Mouse (Mus musculus) T-helper 1 cell (primary cell): ENCODE data around the gene Ssbp1.

Experiments used
- in situ Hi-C: fragments of 300-600 bp; cut with MboI, MseI; formaldehyde crosslinking; loops from one replicate; pipeline ENCODE4 v1.15.1; 2025; ENCODE audit warnings: high pct_unique_total_duplicates

Gene Ssbp1

DNA sequence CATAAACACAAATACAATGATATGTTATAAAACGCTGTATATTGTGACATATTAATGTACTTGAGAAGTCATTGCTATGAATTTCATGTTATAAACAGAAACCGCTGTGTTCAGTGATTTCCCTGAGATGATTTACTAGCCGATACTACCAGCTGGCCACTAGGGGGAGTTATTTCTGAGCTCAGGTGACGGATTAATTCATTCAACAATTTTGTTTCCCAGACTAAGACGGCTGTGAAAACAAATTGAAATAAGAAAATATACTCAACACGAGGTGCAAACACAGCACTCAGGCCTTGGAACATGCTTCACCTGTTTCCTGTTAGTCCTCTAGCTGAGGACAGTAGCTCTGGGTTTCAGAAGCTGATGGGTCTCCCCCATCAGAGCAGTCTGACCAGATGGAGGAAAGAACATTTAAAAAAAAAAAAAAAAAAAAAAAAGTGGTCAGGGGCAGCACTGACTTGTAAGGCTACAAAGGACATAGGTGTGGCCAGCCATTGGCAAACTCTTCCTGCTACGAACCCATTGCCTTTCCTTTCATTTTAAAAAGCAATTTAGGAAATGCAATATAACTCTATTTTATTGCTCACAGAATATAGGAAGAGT is 16.6 kb upstream of the Ssbp1 start:
- in situ Hi-C loops: loop anchor here (25.0 kb wide), 1 partner anchor 1108 kb away; no protein-coding TSS in a partner anchor

GRCm38 (mm10) chr6:40465710-40466109 is 5.4 kb upstream of the Ssbp1 start:
- in situ Hi-C loops: loop anchor here (5.0 to 25.0 kb wide), 3 partner anchors 138 to 1097 kb away; partner anchors contain the start of gene Agk

GRCm38 (mm10) chr6:40471720-40472010 is 513 bp downstream of the Ssbp1 start:
- in situ Hi-C loops: loop anchor here (25.0 kb wide), 1 partner anchor 1091 kb away; no protein-coding TSS in a partner anchor

GRCm38 (mm10) chr6:40476132-40476531 is 5.0 kb downstream of the Ssbp1 start:
- in situ Hi-C loops: loop anchor here (25.0 kb wide), 1 partner anchor 361 kb away; no protein-coding TSS in a partner anchor

- in situ Hi-C loops: loop anchor here (25.0 kb wide), 1 partner anchor 358 kb away; no protein-coding TSS in a partner anchor
Observed at GRCm38 (mm10) chr6:40479705-40480104, 8.6 kb downstream of the Ssbp1 start.

- in situ Hi-C loops: loop anchor here (25.0 kb wide), 1 partner anchor 355 kb away; no protein-coding TSS in a partner anchor
Observed at GRCm38 (mm10) chr6:40482318-40482717, 11.2 kb downstream of the Ssbp1 start.

DNA sequence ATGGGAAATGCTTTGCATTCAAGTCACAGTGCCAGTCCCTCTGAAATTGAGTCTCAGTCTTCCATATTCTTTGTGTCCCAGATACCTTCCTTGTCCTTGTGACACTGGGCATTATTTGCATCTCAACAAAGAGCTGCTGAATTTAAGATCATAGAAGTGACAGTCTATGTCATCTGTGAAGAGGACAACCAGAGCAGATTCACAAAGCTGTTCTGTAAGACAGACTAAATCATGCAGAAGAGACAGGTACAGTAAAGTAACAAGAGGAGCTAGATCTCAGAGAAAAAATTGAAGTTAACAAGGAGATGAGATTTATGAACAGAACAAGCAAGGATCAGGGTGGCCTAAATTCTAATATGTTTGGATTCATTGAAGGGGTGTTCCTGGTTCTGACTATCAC is 19.8 kb downstream of the Ssbp1 start, which contains the start of gene Tas2r137:
Tas2r137 (plus strand) TSS at position 301 of the 400 bp plus-strand sequence.
- in situ Hi-C loops: loop anchor here (25.0 kb wide), 1 partner anchor 346 kb away; no protein-coding TSS in a partner anchor

- in situ Hi-C loops: loop anchor here (25.0 kb wide), 1 partner anchor 344 kb away; no protein-coding TSS in a partner anchor
Observed at GRCm38 (mm10) chr6:40493229-40493628, 22.1 kb downstream of the Ssbp1 start, which contains the start of gene Tas2r108. Gene Tas2r108, plus strand, starts transcription at chr6:40493529.

- in situ Hi-C loops: loop anchor here (25.0 kb wide), 1 partner anchor 657 kb away; the partner anchor contains the start of gene Tmem178b
Observed at GRCm38 (mm10) chr6:40519408-40519807, 48.3 kb downstream of the Ssbp1 start, which contains the start of gene Prss37. Gene Prss37, minus strand, starts transcription at chr6:40519508.
